Mouse (Mus musculus) embryonic facial prominence, embryonic 13.5 days (tissue): ENCODE measurements at regions not wholly inside any gene's neighbourhood (a gene's known extent, or its start where the extent isn't known, plus 50 kb on each side); places are given as distances from the start of the nearest gene placed in this dataset.

Experiments
- ATAC-seq: fragments of 200-750 bp; cut with Nextera tagmentation; 2 replicates; pipeline ENCODE4 v1.8.0; 2017; ENCODE audit warnings: low read depth; ENCODE audit not compliant: insufficient number of reproducible peaks, insufficient read depth, low FRiP score, low TSS enrichment
- H3K27ac ChIP-seq: fragments of 300-500 bp; sonication (generic); 2 replicates; pipeline ENCODE4 v1.5.1; 2015; ENCODE audit warnings: moderate library complexity, mild to moderate bottlenecking, inconsistent platforms
- H3K27me3 ChIP-seq: fragments of 300-500 bp; sonication (generic); 2 replicates; pipeline ENCODE4 v1.6.1; 2015; ENCODE audit warnings: mild to moderate bottlenecking, inconsistent platforms
- H3K36me3 ChIP-seq: fragments of 300-500 bp; sonication (generic); 2 replicates; pipeline ENCODE4 v1.6.1; 2015; ENCODE audit warnings: mild to moderate bottlenecking, inconsistent platforms
- H3K4me1 ChIP-seq: fragments of 300-500 bp; sonication (generic); 2 replicates; pipeline ENCODE4 v1.6.1; 2015; ENCODE audit warnings: inconsistent platforms
- H3K4me2 ChIP-seq: fragments of 300-500 bp; sonication (generic); 2 replicates; pipeline ENCODE4 v1.6.1; 2015; ENCODE audit warnings: moderate library complexity, mild to moderate bottlenecking, inconsistent platforms
- H3K4me3 ChIP-seq: fragments of 300-500 bp; sonication (generic); 2 replicates; pipeline ENCODE4 v1.5.1; 2015; ENCODE audit warnings: mild to moderate bottlenecking, inconsistent platforms
- H3K9ac ChIP-seq: fragments of 300-500 bp; sonication (generic); 2 replicates; pipeline ENCODE4 v1.6.1; 2015; ENCODE audit warnings: mild to moderate bottlenecking, inconsistent platforms
- H3K9me3 ChIP-seq: fragments of 300-500 bp; sonication (generic); 2 replicates; pipeline ENCODE4 v1.6.1; 2016; ENCODE audit warnings: inconsistent platforms
- WGBS: fragments of 180-500 bp; shearing (Covaris S2); methylation state at CpG from one replicate; pipeline ENCODE4 v1.1.7; 2015; ENCODE audit warnings: mixed read lengths; 5-methylcytosine and 5-hydroxymethylcytosine counted together

- WGBS = 77% methylated on average over 1 of the region's 1 CpGs
- Histone ChIP-seq H3K4me1 (no peaks in the 10 kb centered on the region), H3K4me2 (no peak overlapping the region), H3K9ac (no peak overlapping the region), H3K4me3 (no peak overlapping the region), H3K27ac (no peak overlapping the region), H3K36me3 (no peaks in the 10 kb centered on the region), H3K9me3 (no peaks in the 10 kb centered on the region), H3K27me3 (no peaks in the 10 kb centered on the region)
- ATAC-seq = no peak
Observed at GRCm38 (mm10) chr13:69410359-69410758, 123.2 kb upstream of the Nsun2 start.

DNA sequence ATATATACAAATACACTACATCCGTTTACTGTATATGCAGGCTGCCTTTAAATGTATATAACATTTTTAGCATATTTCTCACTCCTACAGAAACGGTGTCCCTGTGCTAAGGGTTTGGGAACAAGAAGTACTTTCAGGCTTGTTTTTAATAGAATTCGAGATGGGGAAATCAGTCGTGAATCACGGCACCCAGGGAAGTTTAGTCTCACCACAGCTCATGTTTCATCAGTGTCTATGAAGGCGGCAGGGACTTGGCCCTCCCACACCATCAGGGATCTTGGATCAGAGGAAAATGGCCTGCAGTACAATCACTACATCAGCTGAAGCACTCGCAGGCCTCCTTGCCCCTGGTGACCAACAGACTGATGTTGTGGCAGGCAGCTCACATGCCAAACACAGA, 118.7 kb upstream of the Nsun2 start:
- H3K4me1 ChIP-seq = no peaks in the 10 kb centered on the region
- 72% methylated on average over 7 of the region's 7 CpGs for WGBS
- H3K4me2 ChIP-seq = no peak overlapping the region
- no peaks in the 10 kb centered on the region for H3K27me3 ChIP-seq
- no peak overlapping the region for H3K27ac ChIP-seq
- no peaks in the 10 kb centered on the region for H3K36me3 ChIP-seq
- no peaks in the 10 kb centered on the region for H3K9me3 ChIP-seq
- ATAC-seq = no peak
- H3K4me3 ChIP-seq = no peak overlapping the region
- no peak overlapping the region for H3K9ac ChIP-seq

GRCm38 (mm10) chr13:69416726-69417125, 116.8 kb upstream of the Nsun2 start:
- ATAC-seq = no peak

DNA sequence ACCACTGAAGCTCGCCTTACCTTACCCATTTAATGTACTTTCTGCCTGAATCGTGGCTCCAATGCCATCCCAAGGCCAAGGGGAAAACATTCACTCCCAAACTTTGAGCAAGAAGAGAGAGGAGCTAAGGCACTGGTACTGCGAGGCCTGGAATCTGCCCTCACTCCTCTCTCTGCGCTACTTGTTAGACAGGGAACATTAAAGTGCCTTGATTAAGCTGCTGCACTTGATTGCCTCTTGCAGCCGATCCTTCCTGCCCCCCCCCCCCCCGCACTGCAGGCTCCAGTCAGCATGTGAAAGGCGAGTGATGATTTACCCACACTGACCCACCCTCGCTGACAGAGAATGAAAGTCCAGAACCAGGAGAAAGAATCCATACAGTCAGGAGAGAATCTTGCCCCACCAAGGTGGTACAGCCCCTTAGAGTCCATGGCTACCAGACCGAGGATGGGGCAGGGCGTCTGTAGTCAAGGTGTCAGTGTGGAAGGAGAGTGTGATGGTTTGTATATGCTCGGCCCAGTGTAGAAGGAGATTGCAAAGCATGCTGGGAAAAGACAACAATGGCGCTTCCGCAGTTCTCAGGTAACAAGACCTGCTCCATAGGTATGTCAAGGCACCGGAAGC, 115.6 kb upstream of the Nsun2 start:
- H3K36me3 ChIP-seq = no peaks in the 10 kb centered on the region
- H3K4me1 ChIP-seq = no peaks in the 10 kb centered on the region
- no peak overlapping the region for H3K9ac ChIP-seq
- 77% methylated on average over 14 of the region's 14 CpGs for WGBS
- H3K27me3 ChIP-seq = no peaks in the 10 kb centered on the region
- no peak overlapping the region for H3K27ac ChIP-seq
- no peaks in the 10 kb centered on the region for H3K9me3 ChIP-seq
- ATAC-seq = no peak
- no peak overlapping the region for H3K4me3 ChIP-seq
- no peak overlapping the region for H3K4me2 ChIP-seq

More at GRCm38 (mm10) chr13:69416726-69417125, 116.8 kb upstream of the Nsun2 start:
- Histone ChIP-seq H3K27me3 (no peaks in the 10 kb centered on the region), H3K9ac (no peak overlapping the region), H3K36me3 (no peaks in the 10 kb centered on the region), H3K4me2 (no peak overlapping the region), H3K4me3 (no peak overlapping the region), H3K27ac (no peak overlapping the region), H3K4me1 (no peaks in the 10 kb centered on the region), H3K9me3 (no peaks in the 10 kb centered on the region)
- WGBS = 74% methylated on average over 2 of the region's 2 CpGs

DNA sequence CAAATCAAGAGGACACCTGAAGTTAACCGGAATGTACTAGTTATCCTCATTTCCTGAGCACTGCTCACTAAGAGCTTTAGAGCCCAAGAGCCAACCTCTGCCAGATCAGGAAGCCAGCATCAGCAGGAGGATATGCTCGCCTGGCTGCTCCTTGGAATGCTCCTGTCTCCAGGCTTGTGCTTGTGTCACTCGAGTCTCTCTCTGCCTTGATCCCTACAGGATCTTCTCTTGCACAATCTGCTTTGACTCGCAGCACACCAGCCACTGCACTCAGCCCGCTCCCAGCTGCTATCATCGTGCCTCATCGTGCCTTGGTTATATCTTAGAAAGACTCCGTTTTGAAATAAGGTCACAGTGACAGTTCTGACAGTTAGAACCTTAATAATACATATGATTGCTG, 113.4 kb upstream of the Nsun2 start:
- no peaks in the 10 kb centered on the region for H3K4me1 ChIP-seq
- no peaks in the 10 kb centered on the region for H3K9me3 ChIP-seq
- 86% methylated on average over 8 of the region's 8 CpGs for WGBS
- no peaks in the 10 kb centered on the region for H3K36me3 ChIP-seq
- H3K4me2 ChIP-seq = no peak overlapping the region
- no peak overlapping the region for H3K9ac ChIP-seq
- no peak for ATAC-seq
- H3K27ac ChIP-seq = no peak overlapping the region
- H3K27me3 ChIP-seq = no peaks in the 10 kb centered on the region
- no peak overlapping the region for H3K4me3 ChIP-seq

GRCm38 (mm10) chr13:69421966-69422365, 111.6 kb upstream of the Nsun2 start:
- no peaks in the 10 kb centered on the region for H3K27me3 ChIP-seq
- no peaks in the 10 kb centered on the region for H3K36me3 ChIP-seq
- no peak overlapping the region for H3K27ac ChIP-seq
- no peaks in the 10 kb centered on the region for H3K4me1 ChIP-seq
- no peak overlapping the region for H3K4me2 ChIP-seq
- no peaks in the 10 kb centered on the region for H3K9me3 ChIP-seq
- H3K4me3 ChIP-seq = no peak overlapping the region
- H3K9ac ChIP-seq = no peak overlapping the region
- ATAC-seq = no peak

GRCm38 (mm10) chr13:69426117-69426516, 107.4 kb upstream of the Nsun2 start:
- WGBS = 59% methylated on average over 6 of the region's 6 CpGs
- H3K27me3 ChIP-seq = no peaks in the 10 kb centered on the region
- H3K27ac ChIP-seq = no peak overlapping the region
- H3K36me3 ChIP-seq = no peaks in the 10 kb centered on the region
- no peak overlapping the region for H3K4me3 ChIP-seq
- no peak for ATAC-seq
- no peak overlapping the region for H3K9ac ChIP-seq
- no peak overlapping the region for H3K4me2 ChIP-seq
- no peaks in the 10 kb centered on the region for H3K9me3 ChIP-seq
- no peaks in the 10 kb centered on the region for H3K4me1 ChIP-seq

DNA sequence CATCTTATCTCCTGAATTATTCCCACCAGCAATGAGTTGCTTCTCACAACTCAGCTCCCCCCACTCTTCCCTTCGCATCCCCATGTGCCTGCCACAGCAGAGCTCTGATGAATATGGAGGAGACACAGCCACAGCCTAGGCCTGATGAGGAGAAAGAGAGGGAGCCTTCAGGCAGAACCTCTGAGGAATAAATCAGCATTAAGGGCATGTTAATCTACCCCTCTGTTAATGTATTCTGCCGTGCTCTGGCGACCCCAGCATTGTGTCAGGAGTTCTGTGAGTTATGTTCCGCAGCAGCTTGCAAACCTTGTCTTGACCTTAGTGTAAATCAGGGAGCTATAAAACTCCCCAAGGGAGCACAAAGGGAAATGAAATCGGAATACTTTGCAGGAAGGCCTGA, 104.0 kb upstream of the Nsun2 start:
- no peak overlapping the region for H3K4me3 ChIP-seq
- 68% methylated on average over 5 of the region's 5 CpGs for WGBS
- H3K4me2 ChIP-seq = no peak overlapping the region
- H3K9ac ChIP-seq = no peak overlapping the region
- H3K4me1 ChIP-seq = no peaks in the 10 kb centered on the region
- no peaks in the 10 kb centered on the region for H3K36me3 ChIP-seq
- no peaks in the 10 kb centered on the region for H3K9me3 ChIP-seq
- H3K27me3 ChIP-seq = no peaks in the 10 kb centered on the region
- H3K27ac ChIP-seq = no peak overlapping the region
- no peak for ATAC-seq

- ATAC-seq = no peak
- H3K4me3 ChIP-seq = no peak overlapping the region
- no peak overlapping the region for H3K4me2 ChIP-seq
- no peaks in the 10 kb centered on the region for H3K9me3 ChIP-seq
- H3K9ac ChIP-seq = no peak overlapping the region
- H3K4me1 ChIP-seq = no peaks in the 10 kb centered on the region
- H3K27ac ChIP-seq = no peak overlapping the region
- WGBS = 79% methylated on average over 8 of the region's 8 CpGs
- no peaks in the 10 kb centered on the region for H3K36me3 ChIP-seq
- no peaks in the 10 kb centered on the region for H3K27me3 ChIP-seq
Observed at GRCm38 (mm10) chr13:69433461-69434323, 99.9 kb upstream of the Nsun2 start.

DNA sequence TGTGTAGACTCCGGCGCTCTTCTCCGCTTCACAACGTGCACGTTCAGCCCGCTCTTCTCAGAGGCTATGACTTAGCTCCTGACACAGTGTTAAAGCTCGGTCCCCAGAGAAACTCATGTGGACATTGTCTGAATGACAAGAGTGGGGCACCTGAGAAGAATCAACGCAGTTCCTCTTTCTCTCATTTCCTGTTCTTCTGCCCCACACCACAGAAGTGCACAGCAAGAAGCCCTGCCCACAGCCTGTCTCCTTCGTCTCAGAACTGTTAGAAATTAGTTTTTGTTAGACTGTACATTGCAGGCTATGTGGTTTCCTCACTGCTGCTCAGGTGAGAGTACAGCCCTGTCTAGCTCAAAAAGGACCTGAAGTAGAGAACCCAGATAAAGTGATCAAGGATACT, 94.1 kb upstream of the Nsun2 start:
- Histone ChIP-seq H3K9me3 (no peaks in the 10 kb centered on the region), H3K27ac (no peak overlapping the region), H3K4me2 (no peak overlapping the region), H3K4me1 (no peaks in the 10 kb centered on the region), H3K4me3 (no peak overlapping the region), H3K9ac (no peak overlapping the region), H3K36me3 (no peaks in the 10 kb centered on the region), H3K27me3 (no peaks in the 10 kb centered on the region)
- no peak for ATAC-seq
- WGBS = 89% methylated on average over 9 of the region's 9 CpGs

- Histone ChIP-seq H3K4me1 (no peaks in the 10 kb centered on the region), H3K4me2 (no peak overlapping the region), H3K4me3 (no peak overlapping the region), H3K36me3 (no peaks in the 10 kb centered on the region), H3K27ac (no peak overlapping the region), H3K9ac (no peak overlapping the region), H3K27me3 (no peaks in the 10 kb centered on the region), H3K9me3 (no peaks in the 10 kb centered on the region)
- no peak for ATAC-seq
- 67% methylated on average over 1 of the region's 1 CpGs for WGBS
Observed at GRCm38 (mm10) chr13:69441798-69442197, 91.7 kb upstream of the Nsun2 start.

GRCm38 (mm10) chr13:69445611-69446010, 87.9 kb upstream of the Nsun2 start:
- no peak overlapping the region for H3K9ac ChIP-seq

More at GRCm38 (mm10) chr13:69445611-69446010, 87.9 kb upstream of the Nsun2 start:
- Histone ChIP-seq H3K36me3 (no peaks in the 10 kb centered on the region), H3K9me3 (no peaks in the 10 kb centered on the region), H3K27ac (no peak overlapping the region), H3K27me3 (no peaks in the 10 kb centered on the region), H3K4me1 (no peaks in the 10 kb centered on the region), H3K4me2 (no peak overlapping the region), H3K4me3 (no peak overlapping the region)
- no peak for ATAC-seq
- WGBS = 78% methylated on average over 4 of the region's 4 CpGs
